Mouse (Mus musculus) kidney, embryonic 15.5 days (tissue): ENCODE data around the gene Ttyh3. TPM values are rescaled to one million over a fixed set of nuclear protein-coding genes. Genes with fewer than 3 reads are reported as not detected.

ENCODE experiments used
- ATAC-seq: fragments of 200-750 bp; cut with Nextera tagmentation; replicated peaks from 2 replicates; pipeline ENCODE4 v1.8.0; 2017; ENCODE audit warnings: moderate TSS enrichment; ENCODE audit not compliant: low FRiP score
- H3K27ac ChIP-seq: fragments of 300-500 bp; sonication (generic); 2 replicates; pipeline ENCODE4 v1.5.1; 2015; ENCODE audit warnings: mild to moderate bottlenecking, inconsistent platforms
- H3K27me3 ChIP-seq: fragments of 300-500 bp; sonication (generic); 2 replicates; pipeline ENCODE4 v1.6.1; 2015; ENCODE audit warnings: inconsistent platforms
- H3K36me3 ChIP-seq: fragments of 300-500 bp; sonication (generic); 2 replicates; pipeline ENCODE4 v1.6.1; 2015; ENCODE audit warnings: inconsistent platforms
- H3K4me1 ChIP-seq: fragments of 300-500 bp; sonication (generic); 2 replicates; pipeline ENCODE4 v1.6.1; 2015; ENCODE audit warnings: inconsistent platforms
- H3K4me2 ChIP-seq: fragments of 300-500 bp; sonication (generic); 2 replicates; pipeline ENCODE4 v1.6.1; 2015; ENCODE audit warnings: moderate library complexity, mild to moderate bottlenecking, inconsistent platforms
- H3K4me3 ChIP-seq: fragments of 300-500 bp; sonication (generic); replicated peaks from 2 replicates; pipeline ENCODE4 v1.5.1; 2015; ENCODE audit warnings: mild to moderate bottlenecking, inconsistent platforms
- H3K9ac ChIP-seq: fragments of 300-500 bp; sonication (generic); 2 replicates; pipeline ENCODE4 v1.6.1; 2015; ENCODE audit warnings: mild to moderate bottlenecking, inconsistent platforms
- H3K9me3 ChIP-seq: fragments of 300-500 bp; sonication (generic); replicated peaks from 2 replicates; pipeline ENCODE4 v1.6.1; 2016; ENCODE audit warnings: inconsistent platforms
- WGBS: fragments of 180-500 bp; shearing (Covaris S2); methylation state at CpG from one replicate; pipeline ENCODE4 v1.1.7; 2015; ENCODE audit warnings: mixed read lengths; 5-methylcytosine and 5-hydroxymethylcytosine counted together
- polyA plus RNA-seq: library from polyadenylated mRNA; unstranded; fragments of >200 nt; fragmentation: Nextera tagmentation; extraction: Ambion mirVana; gene quantifications from 2 replicates; pipeline ENCODE4 v1.2.1, GENCODE M21; 2015

Ttyh3 gene
- polyA plus RNA-seq, 1 experiment from 2014 or later: 39.9 TPM

DNA sequence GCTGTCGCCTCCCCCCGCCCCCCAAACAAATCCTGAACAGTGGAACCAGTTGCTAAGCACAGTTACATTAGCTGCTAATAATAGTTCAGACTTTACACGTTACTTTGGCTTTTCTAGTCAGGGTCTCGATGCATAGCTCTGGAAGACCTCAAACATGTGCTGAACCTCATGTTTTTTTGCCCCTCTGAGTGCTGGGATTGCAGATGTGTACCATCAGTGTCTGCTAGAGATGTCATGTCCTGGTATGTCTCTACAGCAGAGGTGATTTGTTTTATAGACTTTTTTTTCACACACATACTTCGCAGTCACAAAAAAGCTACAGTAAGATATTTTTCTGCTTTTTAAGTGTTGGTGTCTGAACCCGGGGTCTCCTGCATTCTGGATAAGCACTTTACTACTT, 23.3 kb upstream of the Ttyh3 start:
- no peak for ATAC-seq
- Histone ChIP-seq H3K9ac (no peak overlapping the region), H3K9me3 (peaks cover 9% of the 10 kb centered on the region; the same call in 1 of the 2 replicates), H3K36me3 (peaks cover 84% of the 10 kb centered on the region), H3K27ac (no peak overlapping the region), H3K4me3 (no peak overlapping the region), H3K4me2 (no peak overlapping the region), H3K27me3 (no peaks in the 10 kb centered on the region), H3K4me1 (no peaks in the 10 kb centered on the region)
- WGBS: 87% methylated on average over 6 of the region's 6 CpGs

DNA sequence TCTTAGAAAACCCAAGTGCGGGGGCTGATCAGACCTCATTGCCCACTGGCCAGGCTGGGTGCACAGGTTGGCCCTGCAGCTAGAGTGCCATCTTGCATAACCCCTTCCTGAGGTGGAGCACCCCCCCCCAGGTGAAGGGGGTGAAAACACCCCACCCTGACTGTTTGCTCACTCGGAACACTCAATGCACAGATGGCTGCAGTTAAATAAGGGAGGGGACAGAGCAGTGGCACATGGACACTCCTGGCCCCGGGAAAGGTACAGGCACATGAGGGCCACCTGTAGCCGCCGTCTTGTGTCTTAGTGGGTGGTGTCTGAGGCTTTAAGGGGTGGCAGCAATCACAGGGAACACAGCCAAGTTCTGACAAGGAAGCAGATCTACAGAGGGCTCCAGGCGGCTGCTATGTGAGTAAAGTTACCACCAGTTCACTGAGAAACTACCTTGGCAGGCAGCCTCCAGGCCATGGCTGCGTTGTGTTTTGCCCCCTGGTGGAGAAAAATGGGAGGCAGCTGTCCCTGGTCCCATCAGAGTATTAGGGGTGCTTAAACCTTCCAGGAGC, 14.9 kb upstream of the Ttyh3 start:
- Histone ChIP-seq H3K27me3 (no peaks in the 10 kb centered on the region), H3K4me1 (peaks cover 34% of the 10 kb centered on the region), H3K36me3 (peaks cover 22% of the 10 kb centered on the region), H3K9me3 (peaks cover 1% of the 10 kb centered on the region; the same call in 1 of the 2 replicates), H3K9ac (no peak overlapping the region), H3K4me2 (no peak overlapping the region), H3K27ac (peak overlapping the region; percentile 19; the same call in 1 of the 2 replicates), H3K4me3 (no peak overlapping the region)
- peak; percentile 36; the same call in 1 of the 2 replicates for ATAC-seq
- 49% methylated on average over 7 of the region's 7 CpGs for WGBS

DNA sequence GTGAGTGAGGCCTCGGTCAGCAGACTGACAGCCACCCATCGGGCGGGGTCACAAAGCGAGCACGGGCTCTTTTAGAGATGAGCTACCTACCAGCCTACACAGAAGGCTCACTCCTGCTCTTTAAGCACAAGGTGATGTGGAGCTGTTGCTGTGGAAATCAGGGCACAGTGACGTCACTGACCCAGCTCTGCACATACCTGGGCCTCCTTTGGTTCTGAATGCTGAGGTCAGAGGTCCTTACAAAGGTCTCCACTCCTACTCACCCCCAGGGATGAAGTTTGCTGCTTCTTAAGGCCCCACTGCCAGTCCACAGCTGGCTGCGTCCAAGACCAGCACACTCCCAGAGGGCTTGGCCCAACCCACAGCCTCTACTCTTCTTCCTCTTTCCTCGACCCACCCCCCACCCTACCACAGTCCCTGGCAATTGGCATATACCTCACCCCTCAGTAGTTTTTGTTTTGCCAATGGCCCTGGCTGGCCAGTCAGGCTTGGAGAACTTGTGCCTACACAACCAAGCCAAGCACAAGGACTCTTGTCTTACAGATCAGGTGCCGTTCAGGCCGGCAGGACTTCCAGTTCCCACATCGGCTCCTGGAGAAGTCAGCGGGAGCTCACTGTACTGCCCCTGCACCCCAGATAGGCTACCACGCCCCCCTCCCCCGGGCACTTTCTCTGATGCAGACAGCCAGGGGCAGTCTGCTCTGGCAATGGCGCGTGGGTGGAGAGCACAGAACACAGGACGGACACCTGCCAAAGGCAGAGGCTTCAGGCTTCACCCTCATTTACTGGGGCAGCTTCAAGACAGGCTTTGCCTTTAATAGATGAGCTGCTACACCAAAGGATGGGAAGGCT, 14.1 kb upstream of the Ttyh3 start:
- H3K27ac ChIP-seq: peak overlapping the region; percentile 34; the same call in 1 of the 2 replicates
- peaks cover 15% of the 10 kb centered on the region; the same call in 1 of the 2 replicates for H3K36me3 ChIP-seq
- WGBS: 64% methylated on average over 17 of the region's 17 CpGs
- H3K4me2 ChIP-seq: no peak overlapping the region
- no peaks in the 10 kb centered on the region for H3K27me3 ChIP-seq
- H3K9ac ChIP-seq: no peak overlapping the region
- H3K9me3 ChIP-seq: no peaks in the 10 kb centered on the region
- no peak overlapping the region for H3K4me3 ChIP-seq
- peaks cover 34% of the 10 kb centered on the region for H3K4me1 ChIP-seq
- ATAC-seq: peak; percentile 40; the same call in 1 of the 2 replicates

DNA sequence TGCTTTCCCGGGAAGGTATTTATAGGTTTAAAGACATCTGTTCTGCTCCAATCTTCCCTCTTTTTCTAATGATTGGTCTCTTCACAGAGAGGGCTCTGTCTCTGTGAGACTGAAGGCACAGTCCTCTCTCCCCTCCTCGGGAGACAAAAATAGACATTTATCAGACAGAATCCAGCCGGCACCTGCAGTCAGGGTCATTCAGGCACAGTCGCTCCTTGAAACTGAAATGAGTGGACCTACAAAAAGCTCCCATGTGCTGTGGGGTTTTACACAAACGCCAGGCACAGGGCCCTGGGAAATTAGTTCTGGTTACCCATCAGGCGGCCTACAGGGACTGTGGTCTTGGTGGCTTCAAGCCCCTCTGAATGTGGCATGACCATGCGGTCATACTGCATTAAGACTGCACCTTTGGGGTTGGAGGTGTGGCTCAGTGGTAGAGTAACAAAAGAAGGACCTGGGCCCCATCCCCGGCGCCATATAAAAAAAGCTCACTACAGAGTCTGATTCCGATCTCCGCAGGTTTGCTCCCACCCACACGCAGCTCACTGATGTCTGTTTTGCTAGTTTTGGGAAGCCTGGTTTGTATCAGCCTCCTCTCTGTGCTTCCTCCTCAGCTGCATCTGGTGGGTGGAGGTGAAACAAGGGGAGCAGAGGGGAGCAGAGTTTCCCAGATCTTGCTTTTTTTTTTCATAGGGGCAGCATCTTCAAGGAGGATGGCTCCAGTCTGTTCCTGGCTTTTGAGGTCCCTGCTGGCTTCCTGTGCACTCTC, 13.2 kb upstream of the Ttyh3 start:
- H3K4me1 ChIP-seq: peaks cover 34% of the 10 kb centered on the region
- H3K27ac ChIP-seq: no peak overlapping the region
- H3K27me3 ChIP-seq: no peaks in the 10 kb centered on the region
- H3K4me3 ChIP-seq: no peak overlapping the region
- no peak overlapping the region for H3K9ac ChIP-seq
- H3K36me3 ChIP-seq: peaks cover 10% of the 10 kb centered on the region; the same call in 1 of the 2 replicates
- 71% methylated on average over 12 of the region's 12 CpGs for WGBS
- no peaks in the 10 kb centered on the region for H3K9me3 ChIP-seq
- no peak for ATAC-seq
- no peak overlapping the region for H3K4me2 ChIP-seq

DNA sequence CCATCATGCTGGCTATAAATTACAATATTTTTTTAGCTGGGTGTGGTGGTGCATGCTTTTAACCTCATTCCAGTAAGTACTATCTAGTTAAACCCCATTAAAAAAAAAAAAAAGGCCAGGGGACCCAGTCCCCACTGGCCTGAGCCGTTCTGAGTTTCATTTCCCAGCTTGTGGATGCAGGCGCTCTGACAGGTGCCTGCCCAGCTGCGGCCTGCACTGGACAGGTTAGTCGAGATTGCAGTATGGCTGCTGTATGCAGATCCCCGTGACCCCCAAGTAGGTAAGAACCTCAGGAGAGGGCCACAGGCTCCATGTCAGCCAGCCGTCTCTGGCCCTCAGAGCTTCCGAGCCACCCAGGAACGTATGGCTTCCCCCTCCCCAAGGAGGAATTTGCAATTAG, 12.6 kb upstream of the Ttyh3 start:
- ATAC-seq: no peak
- H3K27ac ChIP-seq: no peak overlapping the region
- no peak overlapping the region for H3K9ac ChIP-seq
- no peak overlapping the region for H3K4me3 ChIP-seq
- H3K4me1 ChIP-seq: peaks cover 34% of the 10 kb centered on the region
- H3K9me3 ChIP-seq: no peaks in the 10 kb centered on the region
- peaks cover 10% of the 10 kb centered on the region; the same call in 1 of the 2 replicates for H3K36me3 ChIP-seq
- no peak overlapping the region for H3K4me2 ChIP-seq
- no peaks in the 10 kb centered on the region for H3K27me3 ChIP-seq
- 58% methylated on average over 8 of the region's 8 CpGs for WGBS

DNA sequence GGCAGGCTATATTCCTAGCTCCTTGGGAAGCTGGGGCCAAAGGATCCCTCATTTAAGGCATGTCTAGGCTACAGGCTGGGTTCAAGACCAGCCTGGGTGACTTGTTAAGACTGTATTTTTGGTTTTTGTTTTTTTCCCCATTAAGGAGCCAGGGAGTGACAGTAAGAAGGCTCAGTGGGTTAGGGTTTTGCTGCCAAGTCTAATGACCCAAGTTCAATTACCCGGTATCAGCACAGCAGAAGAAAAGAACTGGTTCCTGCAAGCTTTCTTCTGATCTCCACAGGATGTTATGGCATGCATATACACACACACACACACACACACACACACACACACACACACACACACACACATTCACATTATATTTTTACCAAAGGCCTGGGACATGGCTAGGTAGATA, 11.6 kb upstream of the Ttyh3 start:
- Histone ChIP-seq H3K4me3 (no peak overlapping the region), H3K27ac (no peak overlapping the region), H3K36me3 (peaks cover 8% of the 10 kb centered on the region; the same call in 1 of the 2 replicates), H3K27me3 (no peaks in the 10 kb centered on the region), H3K9me3 (no peaks in the 10 kb centered on the region), H3K4me1 (peaks cover 34% of the 10 kb centered on the region), H3K4me2 (no peak overlapping the region), H3K9ac (no peak overlapping the region)
- ATAC-seq: no peak
- 63% methylated on average over 1 of the region's 1 CpGs for WGBS

DNA sequence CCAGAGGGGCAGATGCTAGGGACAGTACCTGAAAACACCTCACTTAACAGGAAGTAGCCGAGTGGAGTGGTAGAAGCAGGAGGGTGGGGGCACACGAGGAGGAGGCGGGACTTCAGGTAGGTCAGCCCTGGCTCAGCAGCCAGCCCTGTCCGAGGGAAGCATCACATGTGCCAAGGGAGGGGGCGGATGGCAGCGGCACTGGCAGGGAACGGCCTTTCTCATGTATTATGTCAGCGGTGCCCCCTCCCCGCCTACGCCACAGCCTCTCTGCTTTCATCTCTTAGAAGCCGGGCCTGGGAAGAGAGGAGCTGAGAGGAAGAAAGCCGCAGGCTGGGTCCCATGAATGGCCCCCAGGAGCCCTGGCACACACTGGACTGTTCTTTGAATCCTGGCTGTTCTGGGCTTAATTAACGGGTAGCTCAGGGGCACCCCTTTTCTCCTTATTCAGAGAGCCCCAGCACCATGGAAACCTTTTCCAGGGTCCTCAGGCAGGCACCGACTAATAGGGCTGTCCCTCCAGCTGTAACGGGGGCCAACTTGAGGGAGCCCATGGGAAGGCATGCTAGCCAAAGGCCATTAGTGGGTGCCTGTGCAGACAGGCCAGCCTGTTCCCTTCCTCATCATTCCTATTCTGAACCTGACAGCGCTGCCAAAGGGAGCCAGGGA, 10.9 kb upstream of the Ttyh3 start:
- no peak overlapping the region for H3K4me3 ChIP-seq
- no peak for ATAC-seq
- 41% methylated on average over 16 of the region's 16 CpGs for WGBS
- H3K4me1 ChIP-seq: peaks cover 34% of the 10 kb centered on the region
- H3K36me3 ChIP-seq: peaks cover 1% of the 10 kb centered on the region; the same call in 1 of the 2 replicates
- H3K27me3 ChIP-seq: no peaks in the 10 kb centered on the region
- 0 out of 2 replicates have a peak overlapping the region, but pooled peaks have one; percentile 6 for H3K4me2 ChIP-seq
- no peaks in the 10 kb centered on the region for H3K9me3 ChIP-seq
- no peak overlapping the region for H3K27ac ChIP-seq
- H3K9ac ChIP-seq: no peak overlapping the region

DNA sequence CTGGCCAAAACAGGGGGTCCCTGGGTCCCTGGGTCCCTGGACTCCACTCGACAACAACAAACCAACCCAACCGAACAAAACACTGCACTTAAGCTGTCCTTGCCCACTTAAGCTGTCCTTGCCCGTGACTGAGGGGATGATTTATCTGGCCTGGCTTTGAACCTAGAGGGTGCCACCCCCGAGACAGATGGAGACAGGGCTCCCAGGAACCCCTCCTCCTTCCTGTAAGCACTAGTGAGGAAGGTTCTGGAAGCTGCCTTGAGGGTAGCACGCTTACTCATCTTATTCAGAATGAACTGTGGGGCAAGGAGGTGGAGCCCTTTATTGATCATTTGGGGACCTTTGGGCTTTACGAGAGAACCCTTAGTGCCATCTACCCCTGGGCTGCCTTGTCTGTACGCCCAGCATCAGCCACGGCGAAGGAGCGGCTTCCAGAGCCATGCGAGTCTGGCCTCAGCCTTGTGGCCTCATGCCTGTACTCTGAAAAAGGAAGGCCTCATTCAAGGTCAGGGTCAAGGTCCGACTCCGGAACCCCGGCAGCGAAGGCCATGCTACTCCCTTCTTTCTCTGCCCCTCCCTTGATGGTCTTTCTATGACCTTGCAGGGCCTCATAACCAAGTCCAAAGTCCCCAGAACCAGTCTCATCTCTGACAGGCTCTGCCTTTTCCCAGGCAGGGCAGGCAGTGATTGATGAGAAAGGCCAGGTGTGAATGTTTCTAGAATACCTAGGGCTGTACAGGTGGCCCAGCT, 5.4 kb upstream of the Ttyh3 start:
- Histone ChIP-seq H3K4me3 (no peak overlapping the region), H3K27me3 (no peaks in the 10 kb centered on the region), H3K9me3 (no peaks in the 10 kb centered on the region), H3K27ac (no peak overlapping the region), H3K9ac (no peak overlapping the region), H3K4me2 (no peak overlapping the region), H3K36me3 (no peaks in the 10 kb centered on the region), H3K4me1 (peaks cover 23% of the 10 kb centered on the region)
- no peak for ATAC-seq
- WGBS: 64% methylated on average over 15 of the region's 15 CpGs

DNA sequence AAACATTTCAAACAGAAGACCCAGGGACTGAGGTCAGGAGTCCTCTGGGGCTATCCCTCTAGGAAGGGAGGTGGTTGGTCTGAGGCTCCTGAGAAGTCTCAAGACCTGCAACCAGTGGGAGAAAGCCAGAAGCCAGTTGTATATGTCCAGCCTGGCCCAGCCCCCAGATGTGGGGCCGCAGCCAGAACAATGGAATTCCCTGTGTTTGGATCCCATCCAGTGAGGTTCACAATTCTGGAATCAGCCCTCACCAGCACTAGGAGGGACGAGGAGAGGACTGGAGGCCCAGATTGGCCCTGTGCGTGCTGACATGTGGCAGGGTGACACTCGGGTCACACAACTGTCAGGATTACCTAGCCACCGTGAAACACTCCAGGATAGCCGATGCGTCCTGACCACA, 3.8 kb upstream of the Ttyh3 start:
- no peak for ATAC-seq
- 68% methylated on average over 7 of the region's 7 CpGs for WGBS
- no peak overlapping the region for H3K4me3 ChIP-seq
- H3K9me3 ChIP-seq: no peaks in the 10 kb centered on the region
- H3K4me1 ChIP-seq: peaks cover 29% of the 10 kb centered on the region
- H3K4me2 ChIP-seq: no peak overlapping the region
- no peak overlapping the region for H3K27ac ChIP-seq
- no peaks in the 10 kb centered on the region for H3K27me3 ChIP-seq
- no peak overlapping the region for H3K9ac ChIP-seq
- H3K36me3 ChIP-seq: no peaks in the 10 kb centered on the region

DNA sequence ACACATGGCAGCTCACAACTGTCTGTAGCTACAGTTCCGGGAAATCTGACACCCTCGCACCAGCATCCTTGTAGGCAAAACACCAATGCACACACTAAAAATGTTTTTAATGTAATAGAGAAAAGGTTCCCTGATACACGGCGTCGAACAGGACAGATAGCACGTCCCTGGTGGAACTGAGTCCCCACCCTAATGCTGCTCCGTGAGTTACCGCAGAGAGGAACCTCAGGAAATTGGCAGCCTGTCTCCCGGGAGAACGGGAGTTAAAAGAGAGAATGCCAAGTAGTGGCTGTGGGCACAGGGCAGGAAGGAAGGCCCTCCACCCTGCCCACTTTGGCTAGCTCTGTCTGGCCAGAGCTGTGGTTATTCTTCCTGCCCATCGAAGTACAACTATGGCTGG, 2.4 kb upstream of the Ttyh3 start:
- 84% methylated on average over 11 of the region's 11 CpGs for WGBS
- no peak overlapping the region for H3K9ac ChIP-seq
- peaks cover 43% of the 10 kb centered on the region for H3K4me1 ChIP-seq
- H3K4me3 ChIP-seq: no peak overlapping the region
- H3K27me3 ChIP-seq: no peaks in the 10 kb centered on the region
- H3K36me3 ChIP-seq: 0 out of 2 replicates have a peak, but pooled peaks cover 3% of the 10 kb centered on the region
- H3K27ac ChIP-seq: no peak overlapping the region
- H3K9me3 ChIP-seq: no peaks in the 10 kb centered on the region
- no peak for ATAC-seq
- H3K4me2 ChIP-seq: no peak overlapping the region

DNA sequence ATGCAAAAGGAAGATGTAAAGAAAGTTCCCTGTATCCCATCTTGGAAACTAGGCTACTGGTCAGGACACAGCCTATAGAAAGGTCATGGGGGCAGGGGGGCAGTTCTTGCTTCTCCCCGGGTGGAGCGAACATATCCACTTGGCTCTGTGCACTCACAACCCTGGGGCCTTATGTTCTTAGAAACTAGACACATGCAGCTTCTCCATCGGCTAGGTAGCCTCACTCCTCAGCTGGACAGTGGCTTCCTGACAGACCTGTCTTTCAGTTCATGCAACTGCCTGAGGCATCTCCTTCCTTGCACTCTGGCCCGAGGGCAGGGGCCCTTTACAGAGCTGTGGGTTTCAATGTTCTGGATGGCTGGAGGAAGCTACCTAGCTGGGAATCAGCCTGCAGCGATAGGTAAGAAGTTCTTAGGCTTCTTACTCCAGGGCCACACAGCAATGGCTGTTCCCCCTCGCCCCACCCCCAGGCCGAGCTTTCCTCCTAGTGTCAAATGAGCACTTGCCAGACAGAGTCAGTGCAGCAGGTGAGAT, 1.1 kb upstream of the Ttyh3 start:
- Histone ChIP-seq H3K4me2 (peak overlapping the region; percentile 77; the same call in 1 of the 2 replicates), H3K4me1 (peaks cover 56% of the 10 kb centered on the region), H3K9ac (0 out of 2 replicates have a peak overlapping the region, but pooled peaks have one; percentile 40), H3K27me3 (no peaks in the 10 kb centered on the region), H3K4me3 (no peak overlapping the region), H3K27ac (0 out of 2 replicates have a peak overlapping the region, but pooled peaks have one; percentile 80), H3K9me3 (no peaks in the 10 kb centered on the region), H3K36me3 (0 out of 2 replicates have a peak, but pooled peaks cover 6% of the 10 kb centered on the region)
- ATAC-seq: no peak
- 56% methylated on average over 7 of the region's 7 CpGs for WGBS
